Mouse (Mus musculus): ENCODE results near the gene Crlf2. TPM values are rescaled to one million over a fixed set of nuclear protein-coding genes. Genes with fewer than 3 reads are reported as not detected.
A peak's percentile ranks its signal among the peaks of the same experiment; 100 is the strongest.

Crlf2 gene
- polyA plus RNA-seq (2014; fragmentation: Nextera tagmentation; extraction: Ambion mirVana), result 6.0 and 6.8 TPM in 2 replicates

GRCm38 (mm10) chr5:109558404-109559160 is at the start of gene Crlf2:
Crlf2 (minus strand) TSS chr5:109558993.
- 0% methylated on average over 52 of the region's 73 CpGs for WGBS
- ATAC-seq (peak; percentile 74), DNase-seq (ENCODE audit: low spot score) (peak; percentile 98)
- peak within 1 kb of the TSS; percentile 62 for H3K9ac ChIP-seq (ENCODE audit: low read length)
- H3K4me1 ChIP-seq (ENCODE audit: control insufficient read depth, insufficient read depth, low read length), result no peaks in the 10 kb centered on the region
- peak within 1 kb of the TSS; percentile 52 for H3K4me3 ChIP-seq (ENCODE audit: low read depth, low read length)
- no peaks in the 10 kb centered on the region for H3K36me3 ChIP-seq (ENCODE audit: control insufficient read depth, insufficient read depth, low read length)
- H3K4me2 ChIP-seq (ENCODE audit: low read length), result peak within 1 kb of the TSS; percentile 42
- H3K27ac ChIP-seq (ENCODE audit: low read depth, low read length), result peak within 1 kb of the TSS; percentile 94
- H3K9me3 ChIP-seq (replicated peaks; ENCODE audit: control insufficient read depth, low read length), result peaks cover 21% of the 10 kb centered on the region
- H3K27me3 ChIP-seq (replicated peaks; ENCODE audit: control insufficient read depth, insufficient read depth, low read length), result no peaks in the 10 kb centered on the region

- Histone ChIP-seq H3K36me3 (ENCODE audit: control insufficient read depth, insufficient read depth, low read length) (no peaks in the 10 kb centered on the region), H3K27me3 (replicated peaks; ENCODE audit: control insufficient read depth, insufficient read depth, low read length) (no peaks in the 10 kb centered on the region), H3K4me2 (ENCODE audit: low read length) (no peak overlapping the region), H3K9me3 (replicated peaks; ENCODE audit: control insufficient read depth, low read length) (0 out of 2 replicates have a peak, but pooled peaks cover 8% of the 10 kb centered on the region), H3K4me1 (ENCODE audit: control insufficient read depth, insufficient read depth, low read length) (no peaks in the 10 kb centered on the region), H3K4me3 (ENCODE audit: low read depth, low read length) (no peak overlapping the region), H3K27ac (ENCODE audit: low read depth, low read length) (no peak overlapping the region), H3K9ac (ENCODE audit: low read length) (no peak overlapping the region)
- DNase-seq (ENCODE audit: low spot score), result peak; percentile 62
- no peak for ATAC-seq
- WGBS, result 36% methylated on average over 1 of the region's 1 CpGs
Measured at GRCm38 (mm10) chr5:109602585-109602984, 43.8 kb upstream of the Crlf2 start.

GRCm38 (mm10) chr5:109601080-109601479 is 42.3 kb upstream of the Crlf2 start:
- Histone ChIP-seq H3K9me3 (replicated peaks; ENCODE audit: control insufficient read depth, low read length) (peaks cover 15% of the 10 kb centered on the region; the same call in 1 of the 2 replicates), H3K4me2 (ENCODE audit: low read length) (no peak overlapping the region), H3K4me1 (ENCODE audit: control insufficient read depth, insufficient read depth, low read length) (no peaks in the 10 kb centered on the region), H3K36me3 (ENCODE audit: control insufficient read depth, insufficient read depth, low read length) (no peaks in the 10 kb centered on the region), H3K27me3 (replicated peaks; ENCODE audit: control insufficient read depth, insufficient read depth, low read length) (no peaks in the 10 kb centered on the region), H3K27ac (ENCODE audit: low read depth, low read length) (no peak overlapping the region), H3K9ac (ENCODE audit: low read length) (no peak overlapping the region), H3K4me3 (ENCODE audit: low read depth, low read length) (no peak overlapping the region)
- WGBS, result 26% methylated on average over 3 of the region's 3 CpGs
- DNase-seq (ENCODE audit: low spot score), result peak; percentile 22
- no peak for ATAC-seq

- Histone ChIP-seq H3K4me1 (ENCODE audit: control insufficient read depth, insufficient read depth, low read length) (no peaks in the 10 kb centered on the region), H3K4me2 (ENCODE audit: low read length) (no peak overlapping the region), H3K9ac (ENCODE audit: low read length) (no peak overlapping the region), H3K9me3 (replicated peaks; ENCODE audit: control insufficient read depth, low read length) (peaks cover 22% of the 10 kb centered on the region), H3K27me3 (replicated peaks; ENCODE audit: control insufficient read depth, insufficient read depth, low read length) (no peaks in the 10 kb centered on the region), H3K4me3 (ENCODE audit: low read depth, low read length) (no peak overlapping the region), H3K27ac (ENCODE audit: low read depth, low read length) (no peak overlapping the region), H3K36me3 (ENCODE audit: control insufficient read depth, insufficient read depth, low read length) (no peaks in the 10 kb centered on the region)
- ATAC-seq (no peak), DNase-seq (ENCODE audit: low spot score) (no peak)
Measured at GRCm38 (mm10) chr5:109598876-109599275, 40.1 kb upstream of the Crlf2 start.

- DNase-seq (ENCODE audit: low spot score), result no peak
- 51% methylated on average over 5 of the region's 5 CpGs for WGBS
Measured at GRCm38 (mm10) chr5:109596647-109597046, 37.9 kb upstream of the Crlf2 start.

DNA sequence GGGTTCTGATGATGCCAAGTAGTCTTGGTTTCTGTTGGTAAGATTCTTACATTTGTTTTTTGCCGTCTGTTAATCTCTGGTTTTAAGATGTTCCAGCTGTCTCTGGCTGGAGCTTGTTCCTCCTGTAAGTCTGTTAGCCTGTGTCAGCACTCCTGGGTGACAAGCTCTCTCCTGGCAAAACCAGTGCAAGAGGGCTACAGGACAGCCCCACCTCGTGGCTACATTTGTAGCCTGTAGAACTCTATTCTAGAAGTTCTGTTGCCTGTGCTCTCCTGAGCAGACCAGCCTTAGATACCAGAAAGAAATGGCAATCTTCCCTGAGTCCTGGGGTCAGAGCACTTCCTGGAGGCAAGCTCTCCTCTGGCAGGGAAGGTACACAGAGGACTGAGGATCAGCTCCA is 4.0 kb upstream of the Crlf2 start:
- Histone ChIP-seq H3K36me3 (ENCODE audit: control insufficient read depth, insufficient read depth, low read length) (no peaks in the 10 kb centered on the region), H3K27me3 (replicated peaks; ENCODE audit: control insufficient read depth, insufficient read depth, low read length) (no peaks in the 10 kb centered on the region), H3K4me2 (ENCODE audit: low read length) (no peak overlapping the region), H3K4me3 (ENCODE audit: low read depth, low read length) (no peak overlapping the region), H3K27ac (ENCODE audit: low read depth, low read length) (no peak overlapping the region), H3K4me1 (ENCODE audit: control insufficient read depth, insufficient read depth, low read length) (no peaks in the 10 kb centered on the region), H3K9me3 (replicated peaks; ENCODE audit: control insufficient read depth, low read length) (no peaks in the 10 kb centered on the region), H3K9ac (ENCODE audit: low read length) (no peak overlapping the region)
- 68% methylated on average over 2 of the region's 2 CpGs for WGBS
- ATAC-seq, result no peak
- DNase-seq (ENCODE audit: low spot score), result no peak

More at GRCm38 (mm10) chr5:109596647-109597046, 37.9 kb upstream of the Crlf2 start:
- Histone ChIP-seq H3K27me3 (replicated peaks; ENCODE audit: control insufficient read depth, insufficient read depth, low read length) (no peaks in the 10 kb centered on the region), H3K9me3 (replicated peaks; ENCODE audit: control insufficient read depth, low read length) (peaks cover 22% of the 10 kb centered on the region), H3K4me3 (ENCODE audit: low read depth, low read length) (no peak overlapping the region), H3K36me3 (ENCODE audit: control insufficient read depth, insufficient read depth, low read length) (no peaks in the 10 kb centered on the region), H3K9ac (ENCODE audit: low read length) (no peak overlapping the region), H3K4me1 (ENCODE audit: control insufficient read depth, insufficient read depth, low read length) (no peaks in the 10 kb centered on the region), H3K4me2 (ENCODE audit: low read length) (no peak overlapping the region), H3K27ac (ENCODE audit: low read depth, low read length) (no peak overlapping the region)
- ATAC-seq, result no peak

DNA sequence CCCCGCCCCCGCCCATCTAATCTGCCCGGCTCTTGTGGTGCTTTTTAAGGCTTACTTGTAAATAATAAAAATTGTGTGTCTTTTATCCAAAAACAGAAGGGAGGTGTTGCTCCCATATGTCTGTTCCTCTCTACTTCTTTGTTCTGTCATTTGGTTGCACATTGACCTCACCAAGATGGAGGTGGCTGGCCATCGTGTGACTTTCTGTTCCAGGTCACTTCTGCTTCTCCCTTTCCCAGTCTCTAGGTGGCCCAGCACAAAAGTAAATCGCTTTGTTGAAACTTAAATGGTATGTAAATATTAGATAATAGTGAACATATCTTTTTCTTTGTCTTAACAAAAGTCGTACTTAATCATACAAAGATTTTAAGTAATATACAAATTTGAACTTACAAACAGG is 398 bp upstream of the Crlf2 start:
- H3K9ac ChIP-seq (ENCODE audit: low read length), result no peak overlapping the region; the same call in 1 of the 2 replicates
- H3K27ac ChIP-seq (ENCODE audit: low read depth, low read length), result no peak overlapping the region
- ATAC-seq, result no peak
- no peaks in the 10 kb centered on the region for H3K27me3 ChIP-seq (replicated peaks; ENCODE audit: control insufficient read depth, insufficient read depth, low read length)
- peak overlapping the region; percentile 42 for H3K4me2 ChIP-seq (ENCODE audit: low read length)
- no peaks in the 10 kb centered on the region for H3K36me3 ChIP-seq (ENCODE audit: control insufficient read depth, insufficient read depth, low read length)
- DNase-seq (ENCODE audit: low spot score), result peak; percentile 11
- peaks cover 21% of the 10 kb centered on the region for H3K9me3 ChIP-seq (replicated peaks; ENCODE audit: control insufficient read depth, low read length)
- H3K4me3 ChIP-seq (ENCODE audit: low read depth, low read length), result peak overlapping the region; percentile 52
- 31% methylated on average over 6 of the region's 6 CpGs for WGBS
- no peaks in the 10 kb centered on the region for H3K4me1 ChIP-seq (ENCODE audit: control insufficient read depth, insufficient read depth, low read length)

DNA sequence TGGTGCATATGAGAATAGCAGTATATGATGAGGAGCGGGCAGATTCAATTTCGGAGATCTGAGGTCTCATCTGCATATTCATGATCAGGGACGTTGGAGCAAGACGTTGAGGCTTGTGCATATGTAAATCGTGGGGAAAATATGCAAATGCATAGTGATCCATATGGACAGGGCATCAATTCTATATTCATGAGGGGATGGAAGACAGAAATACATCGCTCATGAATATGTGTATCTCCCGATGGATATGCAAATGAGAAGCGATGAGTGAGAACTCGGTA is 730 bp downstream of the Crlf2 start:
- peak overlapping the region; percentile 52 for H3K4me3 ChIP-seq (ENCODE audit: low read depth, low read length)
- no peak for DNase-seq (ENCODE audit: low spot score)
- peaks cover 25% of the 10 kb centered on the region for H3K9me3 ChIP-seq (replicated peaks; ENCODE audit: control insufficient read depth, low read length)
- no peaks in the 10 kb centered on the region for H3K27me3 ChIP-seq (replicated peaks; ENCODE audit: control insufficient read depth, insufficient read depth, low read length)
- peak overlapping the region; percentile 94 for H3K27ac ChIP-seq (ENCODE audit: low read depth, low read length)
- H3K9ac ChIP-seq (ENCODE audit: low read length), result peak overlapping the region; percentile 6; the same call in 1 of the 2 replicates
- no peaks in the 10 kb centered on the region for H3K4me1 ChIP-seq (ENCODE audit: control insufficient read depth, insufficient read depth, low read length)
- H3K36me3 ChIP-seq (ENCODE audit: control insufficient read depth, insufficient read depth, low read length), result no peaks in the 10 kb centered on the region
- WGBS, result 1% methylated on average over 9 of the region's 9 CpGs
- peak overlapping the region; percentile 42 for H3K4me2 ChIP-seq (ENCODE audit: low read length)
- no peak for ATAC-seq

- Histone ChIP-seq H3K27ac (ENCODE audit: low read depth, low read length) (peak overlapping the region; percentile 94), H3K4me3 (ENCODE audit: low read depth, low read length) (peak overlapping the region; percentile 52), H3K27me3 (replicated peaks; ENCODE audit: control insufficient read depth, insufficient read depth, low read length) (no peaks in the 10 kb centered on the region), H3K36me3 (ENCODE audit: control insufficient read depth, insufficient read depth, low read length) (no peaks in the 10 kb centered on the region), H3K9ac (ENCODE audit: low read length) (peak overlapping the region; percentile 6; the same call in 1 of the 2 replicates), H3K4me2 (ENCODE audit: low read length) (peak overlapping the region; percentile 42), H3K9me3 (replicated peaks; ENCODE audit: control insufficient read depth, low read length) (peaks cover 30% of the 10 kb centered on the region), H3K4me1 (ENCODE audit: control insufficient read depth, insufficient read depth, low read length) (no peaks in the 10 kb centered on the region)
- DNase-seq (ENCODE audit: low spot score) (peak; percentile 99), ATAC-seq (peak; percentile 75)
- WGBS, result under 1% methylated on average over 35 of the region's 35 CpGs
Measured at GRCm38 (mm10) chr5:109557321-109558122, 1.3 kb downstream of the Crlf2 start.

Data from forebrain, embryonic 14.5 days (tissue).